Mouse (Mus musculus) bone marrow macrophage, adult 2 months (primary cell): ENCODE measurements around the gene Vmn1r135. TPM values are rescaled to one million over a fixed set of nuclear protein-coding genes. Genes with fewer than 3 reads are reported as not detected.
"Not testable (repeated sequence)": the region's sequence is repeated elsewhere in the genome, so short reads cannot be mapped to it uniquely, and the experiment has no call there.

Experiments used
- H3K27ac ChIP-seq: 2 replicates; pipeline ENCODE4 v1.5.1; 2012; ENCODE audit warnings: low read depth, low read length; ENCODE audit not compliant: insufficient read depth
- H3K4me1 ChIP-seq: 2 replicates; pipeline ENCODE4 v1.6.1; 2012; ENCODE audit warnings: low read length; ENCODE audit not compliant: control insufficient read depth, insufficient read depth
- H3K4me3 ChIP-seq: 2 replicates; pipeline ENCODE4 v1.5.1; 2012; ENCODE audit warnings: mild to moderate bottlenecking, low read length, moderate library complexity; ENCODE audit not compliant: insufficient read depth
- polyA plus RNA-seq: library from polyadenylated mRNA; stranded (reverse); fragments of >200 nt; gene quantifications from 2 replicates; pipeline ENCODE4 v1.2.4, GENCODE M21; 2012; ENCODE audit not compliant: missing spikeins, insufficient read depth, insufficient read length

Vmn1r135 gene
- not detected in 2 replicates for polyA plus RNA-seq

DNA sequence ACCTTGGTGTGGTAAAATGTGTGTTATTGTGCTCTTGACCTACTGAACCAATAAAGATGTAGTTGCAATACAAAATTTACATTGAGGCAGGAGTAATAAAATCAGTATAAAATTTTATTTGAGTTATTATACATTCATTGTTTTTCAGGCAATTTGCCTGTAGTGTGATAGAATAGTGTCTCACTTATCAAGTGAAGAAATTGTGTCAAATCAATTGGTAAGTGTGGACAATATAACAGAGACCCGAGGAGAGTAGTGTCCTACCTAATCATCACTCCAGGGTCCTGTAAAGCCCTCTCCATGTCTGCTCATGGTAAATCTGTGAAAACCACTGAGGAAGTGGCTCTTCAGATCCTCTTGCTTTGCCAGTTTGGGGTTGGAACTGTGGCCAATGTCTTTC lies at the start of gene Vmn1r135:
Gene Vmn1r135, plus strand, starts transcription at position 301 of the 400 bp plus-strand sequence.
- H3K27ac ChIP-seq, H3K4me3 ChIP-seq, H3K4me1 ChIP-seq: not testable (repeated sequence)

GRCm38 (mm10) chr7:21796628-21797027 lies 35.5 kb upstream of the Vmn1r135 start, which contains the start of gene Gm4177:
Gene Gm4177, minus strand, starts transcription at chr7:21796728.
- H3K27ac ChIP-seq, H3K4me3 ChIP-seq, H3K4me1 ChIP-seq: not testable (repeated sequence)

GRCm38 (mm10) chr7:21844167-21844566 lies 12.0 kb downstream of the Vmn1r135 start, which contains the start of gene Gm5725:
Gene Gm5725, minus strand, starts transcription at chr7:21844267.
- not testable (repeated sequence) for H3K27ac ChIP-seq, H3K4me1 ChIP-seq, H3K4me3 ChIP-seq

Other genes starting within 250 kb of the Vmn1r135 start
- gene Vmn1r132, start 218.3 kb upstream of the Vmn1r135 start, polyA plus RNA-seq, result not detected in 2 replicates
- not detected in 2 replicates for gene Gm4175, start 70.9 kb upstream of the Vmn1r135 start, polyA plus RNA-seq
- gene Gm4177, start 35.6 kb upstream of the Vmn1r135 start, polyA plus RNA-seq, result not detected in 2 replicates
- gene Gm5725, start 11.9 kb downstream of the Vmn1r135 start, polyA plus RNA-seq, result not detected in 2 replicates
- not detected in 2 replicates for gene Gm5891, start 88.9 kb downstream of the Vmn1r135 start, polyA plus RNA-seq
- gene Vmn1r137, start 162.2 kb downstream of the Vmn1r135 start, polyA plus RNA-seq, result not detected in 2 replicates
- not detected in 2 replicates for gene Vmn1r138, start 196.5 kb downstream of the Vmn1r135 start, polyA plus RNA-seq
- gene Gm6176, start 224.0 kb downstream of the Vmn1r135 start, polyA plus RNA-seq, result not detected in 2 replicates
- gene Vmn1r139, start 236.7 kb downstream of the Vmn1r135 start, polyA plus RNA-seq, result not detected in 2 replicates